Mouse (Mus musculus) large intestine, adult 2 months (tissue): Measurements from ENCODE around the gene Tbc1d32. TPM values are rescaled to one million over a fixed set of nuclear protein-coding genes. Genes with fewer than 3 reads are reported as not detected.
A peak's percentile ranks its signal among the peaks of the same experiment; 100 is the strongest.
"Not testable (repeated sequence)": the region's sequence is repeated elsewhere in the genome, so short reads cannot be mapped to it uniquely, and the experiment has no call there.

Experiments
- DNase-seq: peaks from one replicate; pipeline ENCODE4 v3.0.0-alpha.2; 2012; ENCODE audit warnings: low read depth, low spot score
- WGBS: fragments of 180-500 bp; shearing (Covaris S2); methylation state at CpG from one replicate; pipeline ENCODE4 v1.1.7; 2018; 5-methylcytosine and 5-hydroxymethylcytosine counted together
- polyA plus RNA-seq: library from polyadenylated mRNA; depleted of rRNA; stranded (reverse); fragments of >200 nt; gene quantifications from 2 replicates; pipeline ENCODE4 v1.2.3, GENCODE M21; 2012; rRNA removed

The Tbc1d32 gene
- polyA plus RNA-seq, result 0.33 and 0.80 TPM in 2 replicates

- DNase-seq, result peak; percentile 65
- 3% methylated on average over 42 of the region's 42 CpGs for WGBS
Observed at GRCm38 (mm10) chr10:56228568-56229209, at the start of gene Tbc1d32. TSS of gene Tbc1d32 (minus strand) at chr10:56228689.

- no peak for DNase-seq
- 65% methylated on average over 8 of the region's 8 CpGs for WGBS
Observed at GRCm38 (mm10) chr10:56227771-56228275, 666 bp downstream of the Tbc1d32 start.

DNA sequence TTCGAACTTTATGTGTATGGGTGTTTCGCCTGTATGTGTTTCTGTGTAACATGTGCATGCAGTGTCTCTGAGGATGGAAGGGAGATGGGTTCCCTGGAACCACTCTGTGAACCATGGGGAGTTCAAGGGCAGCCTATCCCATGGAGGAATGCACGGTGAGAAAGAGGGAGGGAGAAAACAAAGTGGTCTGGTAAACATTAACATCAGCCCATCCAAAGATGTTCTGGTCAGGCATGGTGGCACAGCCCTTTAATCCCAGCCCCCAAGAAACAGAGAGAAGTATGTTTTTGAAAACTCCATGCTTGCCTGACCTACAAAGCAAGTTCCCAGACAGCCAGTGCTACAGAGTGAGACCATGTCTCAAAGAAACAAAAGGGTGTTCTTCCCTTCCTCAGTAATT lies 12.7 kb downstream of the Tbc1d32 start:
- WGBS, result 72% methylated on average over 3 of the region's 3 CpGs

GRCm38 (mm10) chr10:56210343-56210742 lies 18.1 kb downstream of the Tbc1d32 start:
- 96% methylated on average over 1 of the region's 1 CpGs for WGBS
- DNase-seq, result no peak

More for the DNA sequence above, 12.7 kb downstream of the Tbc1d32 start:
- no peak for DNase-seq

DNA sequence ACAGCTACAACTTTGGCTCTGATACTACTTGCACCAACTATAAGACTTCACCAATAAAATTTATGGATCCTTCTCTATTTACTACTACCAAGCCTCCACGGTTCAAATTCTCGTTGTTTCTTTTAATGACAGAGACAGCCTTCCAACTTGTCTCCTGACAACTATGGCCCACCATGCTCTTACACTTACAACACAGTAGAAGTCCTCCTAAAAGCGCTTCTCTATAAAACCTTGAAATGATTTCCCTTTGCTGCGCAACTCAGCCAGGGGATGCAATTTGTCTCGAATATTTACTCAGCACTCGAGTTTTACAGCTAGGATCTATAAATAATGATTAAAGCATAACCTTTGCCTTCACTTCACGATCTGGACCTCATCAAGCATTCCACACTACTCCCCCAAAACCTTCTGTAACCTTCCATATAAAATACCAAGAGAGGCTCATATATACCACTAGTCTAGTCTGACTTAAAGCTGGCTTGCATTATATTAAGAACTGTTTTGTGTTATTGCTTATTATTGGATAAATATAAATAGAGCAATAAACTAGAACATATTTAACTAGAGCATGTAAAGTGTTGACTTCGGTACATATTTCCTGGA lies 21.6 kb downstream of the Tbc1d32 start:
- WGBS, result 21% methylated on average over 8 of the region's 8 CpGs

DNA sequence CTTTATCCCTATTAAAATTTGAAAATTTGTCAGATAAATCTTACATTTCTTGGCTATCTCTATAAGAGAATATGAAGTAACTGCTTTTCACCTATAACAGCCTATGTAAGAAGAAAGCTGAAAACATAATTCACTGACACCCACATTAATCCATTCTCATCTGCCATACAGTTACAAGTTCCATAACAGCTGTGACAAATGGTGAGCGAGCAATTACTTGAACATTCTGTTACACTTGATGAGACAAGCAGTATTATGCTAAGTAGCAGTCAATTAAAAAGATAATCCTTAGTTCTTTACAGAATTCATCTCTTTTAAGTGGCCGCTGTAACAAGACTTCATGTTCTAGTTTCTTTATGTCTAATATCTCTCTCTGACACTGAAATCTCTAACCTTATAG lies 24.1 kb downstream of the Tbc1d32 start:
- WGBS, result 95% methylated on average over 2 of the region's 2 CpGs
- DNase-seq, result no peak

More for the DNA sequence above, 21.6 kb downstream of the Tbc1d32 start:
- DNase-seq, result no peak

GRCm38 (mm10) chr10:56199902-56200301 lies 28.6 kb downstream of the Tbc1d32 start:
- DNase-seq, result no peak

DNA sequence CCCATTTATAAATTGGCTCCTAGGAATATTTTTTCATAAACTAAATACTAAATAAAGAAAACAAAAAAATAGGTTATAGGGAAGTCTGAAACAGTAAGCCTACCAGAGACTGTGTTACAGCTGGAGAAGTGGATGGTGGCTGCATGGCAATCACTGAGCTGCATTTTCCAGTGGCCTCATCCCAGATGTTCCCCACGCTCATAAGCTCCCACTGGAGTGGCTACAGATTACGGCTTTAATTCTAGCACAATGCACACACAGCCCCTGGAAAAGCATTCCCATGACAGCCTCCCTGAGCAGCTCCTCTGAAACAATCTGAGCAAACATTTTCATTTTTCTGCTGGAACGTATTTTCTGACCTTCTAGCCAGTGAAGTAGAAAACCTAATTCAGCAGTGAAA lies 29.8 kb downstream of the Tbc1d32 start:
- WGBS, result 89% methylated on average over 3 of the region's 3 CpGs

DNA sequence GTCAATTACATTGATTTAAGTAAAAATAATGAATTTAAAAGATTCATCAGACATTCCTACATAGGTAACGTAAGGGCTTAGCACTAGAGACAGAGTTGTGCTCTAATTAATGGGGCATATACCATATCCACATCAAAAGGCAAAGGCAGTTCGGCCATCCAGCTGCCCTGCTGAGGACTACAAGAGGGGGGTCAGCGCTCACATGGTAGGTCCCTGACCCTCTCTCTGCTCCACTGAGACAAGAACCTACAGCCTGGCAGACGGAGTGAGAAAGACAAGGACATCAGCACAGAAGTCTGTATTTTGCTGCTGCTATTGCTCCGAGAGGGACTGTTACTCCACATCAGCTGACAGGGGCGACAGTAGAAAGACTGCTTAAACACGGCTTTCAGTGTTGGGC lies 34.2 kb downstream of the Tbc1d32 start:
- WGBS, result 92% methylated on average over 7 of the region's 7 CpGs

More for the DNA sequence above, 29.8 kb downstream of the Tbc1d32 start:
- DNase-seq, result no peak

DNA sequence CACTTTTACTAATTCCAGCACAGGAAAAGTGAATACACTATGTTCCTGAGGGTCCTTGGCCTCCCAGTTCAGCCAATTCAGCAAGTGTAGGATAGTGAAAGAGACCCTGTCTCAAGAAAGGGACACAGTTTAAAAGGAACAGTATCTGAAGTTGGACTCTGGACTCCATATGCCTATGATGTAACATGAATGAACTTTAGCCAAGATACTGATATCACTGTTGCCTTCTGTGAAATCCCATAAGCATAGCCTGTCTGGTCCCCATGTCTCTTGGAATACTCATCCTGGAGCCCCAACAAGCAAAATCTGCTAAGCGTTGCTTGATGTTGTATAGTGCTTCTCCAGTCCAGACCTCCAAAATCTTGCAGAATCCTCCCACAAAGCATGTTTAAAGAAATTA lies 46.8 kb downstream of the Tbc1d32 start:
- WGBS, result 100% methylated on average over 1 of the region's 1 CpGs
- DNase-seq, result no peak

More for the DNA sequence above, 34.2 kb downstream of the Tbc1d32 start:
- no peak for DNase-seq

- 72% methylated on average over 5 of the region's 5 CpGs for WGBS
- DNase-seq, result no peak
Observed at GRCm38 (mm10) chr10:56173184-56173583, 55.3 kb downstream of the Tbc1d32 start.

- not testable (repeated sequence) for DNase-seq
Observed at GRCm38 (mm10) chr10:56167721-56168120, 60.8 kb downstream of the Tbc1d32 start.

GRCm38 (mm10) chr10:56165758-56166157 lies 62.7 kb downstream of the Tbc1d32 start:
- WGBS, result 89% methylated on average over 4 of the region's 4 CpGs
- DNase-seq, result no peak

DNA sequence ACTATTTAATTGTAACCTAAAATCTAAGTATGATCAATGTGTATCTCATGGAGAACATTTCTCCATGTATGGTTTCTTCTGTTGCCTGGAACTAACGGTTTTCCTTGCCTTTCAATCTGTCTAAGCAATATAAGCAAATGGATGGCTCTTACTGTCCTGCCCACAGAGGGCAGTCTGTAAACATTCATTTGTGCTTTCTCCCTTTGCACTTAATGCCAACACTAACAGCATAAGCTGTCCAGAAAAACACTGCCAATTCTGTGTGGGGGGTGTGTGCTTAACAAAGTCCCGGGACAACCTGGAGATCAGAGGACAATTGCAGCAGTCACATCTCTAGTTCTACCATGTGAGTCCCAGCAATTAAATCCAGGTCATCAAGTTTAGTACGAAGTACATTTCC lies 64.1 kb downstream of the Tbc1d32 start:
- whole genome bisulfite sequencing, result 47% methylated on average over 3 of the region's 3 CpGs
- no peak for DNase-seq

- no peak for DNase-seq
- 90% methylated on average over 2 of the region's 2 CpGs for WGBS
Observed at GRCm38 (mm10) chr10:56158748-56159147, 69.7 kb downstream of the Tbc1d32 start.

DNA sequence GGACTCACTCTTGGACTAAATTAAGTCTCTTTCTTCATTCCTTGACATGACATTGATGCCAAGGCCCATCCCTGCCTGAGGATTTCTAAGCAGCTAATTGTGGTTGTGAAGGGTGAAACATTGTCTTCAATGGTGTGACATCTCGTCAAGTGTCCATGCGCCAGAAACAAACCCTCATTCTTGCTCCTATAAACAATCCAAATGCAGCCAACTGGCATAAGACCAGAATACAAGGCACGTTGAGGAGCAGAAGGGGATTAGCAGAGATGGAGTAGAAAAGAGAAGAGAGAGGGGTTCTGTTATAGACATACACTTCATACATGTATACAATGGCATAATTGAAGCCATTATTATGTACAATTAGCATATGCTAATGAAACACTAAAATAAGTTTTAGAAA lies 70.3 kb downstream of the Tbc1d32 start:
- no peak for DNase-seq
- WGBS, result 78% methylated on average over 3 of the region's 3 CpGs

- WGBS, result 92% methylated on average over 3 of the region's 3 CpGs
Observed at GRCm38 (mm10) chr10:56156956-56157355, 71.5 kb downstream of the Tbc1d32 start.

DNA sequence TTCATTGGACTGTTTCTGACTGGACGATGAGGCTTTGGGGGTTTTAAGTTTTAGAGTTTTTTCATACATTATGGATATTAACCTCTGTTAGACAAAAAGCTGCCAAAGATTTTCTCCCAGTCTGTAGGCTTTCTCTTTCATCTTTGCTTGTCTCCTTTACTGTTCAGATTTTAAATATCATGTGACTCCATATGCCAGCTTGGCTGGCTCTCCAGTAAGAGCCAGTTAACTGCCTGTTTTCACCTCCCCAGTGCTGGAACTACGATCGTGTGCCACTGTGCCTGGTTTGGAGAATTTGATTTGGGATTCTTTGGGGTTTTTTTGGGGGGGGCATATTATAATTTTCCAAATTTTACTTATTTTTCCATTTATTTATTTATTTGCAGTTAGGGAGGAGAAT lies 79.6 kb downstream of the Tbc1d32 start:
- DNase-seq, result no peak
- WGBS, result 95% methylated on average over 3 of the region's 3 CpGs

More at GRCm38 (mm10) chr10:56156956-56157355, 71.5 kb downstream of the Tbc1d32 start:
- no peak for DNase-seq

- WGBS, result 96% methylated on average over 5 of the region's 5 CpGs
- DNase-seq, result no peak
Observed at GRCm38 (mm10) chr10:56137191-56137590, 91.3 kb downstream of the Tbc1d32 start.

- 94% methylated on average over 2 of the region's 2 CpGs for WGBS
- no peak for DNase-seq
Observed at GRCm38 (mm10) chr10:56129642-56130041, 98.8 kb downstream of the Tbc1d32 start.

DNA sequence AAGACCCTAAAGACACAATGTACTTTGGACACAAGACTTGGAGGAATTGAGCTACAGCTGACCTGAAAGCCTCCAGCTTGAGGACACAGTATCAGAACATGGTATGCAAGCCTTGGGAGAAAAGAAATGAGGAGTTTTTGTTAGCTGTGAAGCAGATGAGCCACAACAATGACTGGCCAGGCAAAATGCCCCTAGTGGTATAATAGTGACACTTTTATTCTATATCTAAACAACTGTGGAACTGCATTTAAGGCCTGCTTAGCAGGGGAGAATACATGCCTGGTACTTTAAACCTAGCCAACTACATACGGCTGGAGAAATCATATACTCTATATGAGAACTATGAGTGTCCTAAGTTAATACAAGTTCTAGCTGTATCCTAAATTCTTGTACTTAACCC lies 101.5 kb downstream of the Tbc1d32 start:
- WGBS, result 94% methylated on average over 1 of the region's 1 CpGs
- no peak for DNase-seq
